Mouse (Mus musculus) hematopoietic multipotent progenitor cell, adult 10-12 weeks (in vitro differentiated cells): ENCODE measurements around the gene Yif1b. TPM values are rescaled to one million over a fixed set of nuclear protein-coding genes. Genes with fewer than 3 reads are reported as not detected.

Source experiments
- polyA plus RNA-seq: library from polyadenylated mRNA; stranded (reverse); fragments of >175 nt; gene quantifications from 2 replicates; pipeline ENCODE4 v1.2.3, GENCODE M21; 2012; ENCODE audit warnings: low replicate concordance

Gene Yif1b
- 80.7 and 105 TPM in 2 replicates for polyA plus RNA-seq

DNA sequence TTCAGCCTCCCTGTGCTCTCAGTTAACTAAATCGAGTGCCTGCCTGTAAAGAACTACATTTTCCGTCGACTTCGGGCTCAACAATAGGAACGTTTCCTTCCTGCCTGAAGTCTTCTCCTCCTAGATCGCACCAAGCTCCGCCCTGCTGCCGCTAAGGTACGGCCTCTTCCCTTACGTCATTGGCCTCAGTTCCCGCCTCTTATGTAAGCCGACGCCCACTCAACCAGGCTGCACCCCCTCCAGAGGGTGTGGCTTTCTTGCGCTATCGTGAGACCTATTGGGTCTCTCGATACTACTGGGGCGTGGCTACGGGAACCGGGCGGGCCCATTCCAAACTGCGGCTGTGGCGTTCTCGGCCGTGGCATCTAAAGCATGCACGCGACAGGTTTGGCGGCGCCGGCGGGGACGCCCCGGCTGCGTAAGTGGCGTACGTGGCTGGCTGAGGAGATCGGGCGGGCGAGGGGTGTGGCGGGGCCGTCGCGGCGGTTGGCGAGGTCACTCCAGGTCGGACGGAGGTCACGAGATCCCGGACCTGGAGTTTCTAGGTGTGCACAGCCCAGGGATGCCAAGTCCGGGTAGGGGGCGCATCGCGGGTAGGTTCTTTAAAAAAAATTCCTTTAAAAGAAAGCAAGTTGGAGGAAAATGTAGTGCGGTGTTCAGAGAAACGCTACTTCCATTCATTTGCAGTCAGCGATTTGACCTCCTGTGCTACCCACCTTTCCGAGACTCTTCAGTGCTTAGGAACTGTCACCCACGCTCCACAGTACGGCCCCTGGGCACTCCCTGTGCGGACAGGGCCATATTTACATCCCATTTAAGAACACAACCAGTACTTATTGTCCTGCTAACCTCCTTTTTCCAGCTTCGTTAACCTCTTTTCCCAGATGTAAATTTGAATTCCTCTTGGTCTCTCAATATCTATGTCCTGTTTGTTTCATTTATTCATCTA lies at the start of gene Yif1b:
Yif1b (plus strand) TSS at position 311 of the 949 bp plus-strand sequence.

DNA sequence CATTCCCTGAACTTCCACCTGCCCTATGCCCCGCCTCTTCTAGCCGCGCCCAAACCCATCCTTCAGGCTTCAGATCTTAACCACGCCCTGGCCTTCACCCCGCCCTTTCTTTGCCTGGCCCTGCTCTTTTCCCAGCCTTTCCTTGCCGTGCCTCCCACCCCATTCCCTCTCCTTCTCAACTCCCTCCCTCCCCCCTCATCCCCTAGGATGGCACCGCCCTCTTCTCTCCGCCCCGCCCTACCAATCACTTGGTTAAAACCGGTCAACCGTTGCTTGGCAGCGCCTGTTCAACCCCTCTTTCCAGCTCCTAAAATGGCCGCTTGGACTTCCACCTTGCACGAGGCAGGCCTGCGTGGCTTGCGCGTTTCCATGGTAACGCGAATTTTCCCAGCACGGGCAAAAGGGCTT lies 24.4 kb upstream of the Yif1b start, which contains the start of gene Catsperg1:
Catsperg1 (minus strand) TSS at position 361 of the 408 bp plus-strand sequence.

DNA sequence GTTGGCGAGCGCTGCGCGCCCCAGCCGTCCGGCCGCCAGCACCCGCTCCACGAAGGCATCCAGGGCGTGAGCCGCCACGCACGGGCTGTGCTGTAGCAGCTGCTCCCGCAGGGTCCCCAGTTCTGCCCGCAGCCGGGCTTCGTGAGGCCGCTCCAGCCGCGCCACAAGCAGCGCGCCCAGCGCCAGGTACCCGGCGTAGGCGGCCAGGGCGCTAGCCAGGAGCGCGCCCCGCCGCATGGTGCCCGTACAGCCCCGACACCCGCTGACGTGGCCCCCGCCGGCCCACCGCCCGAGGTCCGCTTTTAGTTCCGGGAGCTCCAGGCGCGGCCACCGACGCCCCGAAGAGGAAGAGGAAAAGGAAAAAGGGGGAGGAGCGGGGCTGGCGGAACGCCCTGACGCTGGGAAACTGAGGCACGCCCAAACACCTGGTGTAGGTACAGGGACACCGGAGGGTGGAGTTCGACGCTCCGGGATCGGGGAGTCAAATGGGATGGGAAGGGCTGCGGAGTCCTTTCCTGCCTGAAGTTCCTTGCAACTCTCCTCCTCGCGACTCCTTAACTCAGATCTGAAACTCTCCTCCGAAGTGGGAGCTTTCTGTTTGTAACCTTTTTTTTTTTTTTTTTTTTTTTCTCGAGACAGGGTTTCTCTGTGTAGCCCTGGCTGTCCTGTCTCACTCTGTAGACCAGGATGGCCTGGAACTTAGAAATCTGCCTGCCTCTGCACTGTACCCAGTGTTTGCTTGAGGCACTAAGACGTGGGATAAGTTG lies 5.7 kb upstream of the Yif1b start, which contains the start of gene Kcnk6:
Kcnk6 (minus strand) TSS at position 269 of the 767 bp plus-strand sequence.

DNA sequence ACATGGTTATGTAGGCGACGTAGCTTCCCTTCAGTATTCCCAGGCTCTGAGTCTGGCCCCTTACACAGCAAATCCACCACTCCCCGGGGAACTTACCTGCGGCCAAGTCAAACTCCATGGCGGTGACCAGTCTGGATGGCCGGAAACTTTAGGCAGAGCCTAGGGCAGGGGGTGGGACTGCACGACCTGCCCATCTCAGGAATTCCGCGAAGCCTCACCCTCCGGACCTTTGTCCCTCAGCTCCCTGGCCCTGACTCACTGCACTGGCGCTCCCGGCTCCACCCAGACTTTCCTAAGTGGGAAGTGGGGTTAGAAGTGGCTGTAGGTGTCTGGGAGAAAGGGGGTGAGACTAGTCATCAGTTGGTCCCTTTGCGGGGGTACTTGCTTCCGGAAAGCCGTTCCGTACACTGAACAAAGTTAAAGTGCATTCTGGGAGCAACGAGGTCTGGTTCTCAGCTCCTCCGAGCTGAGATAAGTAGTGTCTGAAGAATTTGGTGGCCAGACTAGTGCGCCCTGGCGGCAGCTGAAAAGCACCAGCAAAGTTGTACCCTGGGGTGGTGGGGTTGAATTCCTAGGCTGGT lies 10.2 kb downstream of the Yif1b start, which contains the start of gene 2200002D01Rik:
2200002D01Rik (minus strand) TSS at position 206 of the 581 bp plus-strand sequence.

DNA sequence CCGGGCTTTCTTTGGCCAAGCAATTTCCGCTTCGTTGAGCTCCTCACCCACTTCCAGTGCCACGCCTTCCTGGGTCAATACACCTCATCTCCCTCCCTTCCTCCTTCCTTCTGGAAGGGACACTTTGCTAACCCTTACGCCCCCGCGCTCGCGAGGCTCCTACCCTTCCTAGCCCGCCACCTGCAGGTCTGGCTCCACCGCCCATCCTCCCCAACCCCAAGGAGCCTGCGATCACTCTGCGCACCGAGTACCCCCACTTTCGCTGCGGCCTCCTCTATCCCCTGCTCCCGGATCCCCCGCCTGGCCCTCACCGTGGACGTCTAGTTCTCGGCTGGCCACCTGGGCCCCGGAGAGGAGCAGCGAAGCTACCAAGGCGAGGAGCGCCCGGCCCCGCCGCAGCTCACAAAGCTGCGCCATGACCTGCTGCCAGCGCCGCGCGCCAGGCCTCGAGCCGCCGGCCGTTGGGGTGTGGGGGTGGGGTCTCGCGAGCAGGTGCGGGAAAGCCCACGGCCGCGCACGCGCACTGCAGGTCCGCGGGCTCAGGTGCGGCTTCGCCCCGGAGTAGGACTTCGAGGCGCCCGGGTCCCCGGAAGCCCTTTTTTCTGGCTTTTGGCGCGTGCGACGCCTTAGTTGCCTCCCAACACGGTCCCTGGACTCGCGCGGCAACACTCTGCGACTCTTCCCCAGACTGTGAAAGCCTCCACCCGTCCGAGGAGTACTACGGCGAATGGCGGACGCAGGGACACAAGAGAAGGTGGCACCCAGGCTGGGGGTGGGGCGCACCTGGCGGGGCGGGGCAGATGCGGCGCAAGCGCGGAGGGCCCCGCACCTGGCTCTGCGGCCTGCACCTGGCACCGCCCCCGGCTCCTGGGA lies 43.3 kb downstream of the Yif1b start, which contains the start of gene Spint2:
Spint2 (minus strand) TSS at position 712 of the 873 bp plus-strand sequence.

DNA sequence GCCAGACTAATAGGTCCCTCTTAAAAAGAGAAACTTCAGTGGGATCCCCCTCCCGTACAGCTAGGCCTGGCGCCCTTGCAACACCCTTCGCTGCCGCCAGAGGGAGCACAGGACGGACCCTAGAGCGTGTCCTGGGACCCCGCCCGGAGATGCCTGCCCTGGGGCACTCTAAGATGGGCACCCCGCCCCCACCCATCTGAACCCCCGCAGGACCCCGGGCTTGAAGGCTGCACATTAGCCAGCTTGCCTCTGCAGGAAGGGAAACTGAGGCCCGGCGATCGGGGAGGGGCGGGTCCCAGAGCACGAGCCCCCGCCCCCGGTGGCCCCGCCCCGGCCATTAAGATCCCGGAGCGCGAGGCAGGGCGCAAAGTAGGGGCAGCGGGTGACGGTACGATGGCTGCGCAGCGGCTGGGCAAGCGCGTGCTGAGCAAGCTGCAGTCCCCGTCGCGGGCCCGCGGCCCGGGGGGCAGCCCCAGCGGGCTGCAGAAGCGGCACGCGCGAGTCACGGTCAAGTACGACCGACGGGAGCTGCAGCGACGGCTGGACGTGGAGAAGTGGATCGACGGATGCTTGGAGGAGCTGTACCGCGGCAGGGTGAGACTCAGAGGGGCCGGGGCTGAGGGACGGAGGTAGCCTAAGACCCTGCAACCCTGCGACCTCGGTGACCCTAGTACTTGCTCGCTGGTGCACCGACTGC lies 51.0 kb downstream of the Yif1b start, which contains the start of gene Ppp1r14a:
Ppp1r14a (plus strand) TSS at position 367 of the 697 bp plus-strand sequence.

Other genes starting within 250 kb of the Yif1b start
- gene Ryr1, start 113.2 kb upstream of the Yif1b start, polyA plus RNA-seq: 0.59 and 0.78 TPM in 2 replicates
- 23.8 and 55.8 TPM in 2 replicates for gene Rasgrp4, start 103.5 kb upstream of the Yif1b start, polyA plus RNA-seq
- 42.3 and 45.1 TPM in 2 replicates for gene Fam98c, start 82.1 kb upstream of the Yif1b start, polyA plus RNA-seq
- gene Ggn, start 68.1 kb upstream of the Yif1b start, polyA plus RNA-seq: 0.52 and 1.4 TPM in 2 replicates
- gene Spred3, start 67.9 kb upstream of the Yif1b start, polyA plus RNA-seq: 0.24 and 0.53 TPM in 2 replicates
- 70.1 and 94.2 TPM in 2 replicates for gene Psmd8, start 57.6 kb upstream of the Yif1b start, polyA plus RNA-seq
- 0.35 and 0.64 TPM in 2 replicates for gene Catsperg1, start 24.3 kb upstream of the Yif1b start, polyA plus RNA-seq
- 11.8 and 18.6 TPM in 2 replicates for gene Kcnk6, start 5.8 kb upstream of the Yif1b start, polyA plus RNA-seq
- 2.3 and 6.8 TPM in 2 replicates for gene 2200002D01Rik, start 10.1 kb downstream of the Yif1b start, polyA plus RNA-seq
- gene Spint2, start 43.6 kb downstream of the Yif1b start, polyA plus RNA-seq: 79.8 and 260 TPM in 2 replicates
- 11.8 and 41.5 TPM in 2 replicates for gene Ppp1r14a, start 51.0 kb downstream of the Yif1b start, polyA plus RNA-seq
- 0.45 and 0.54 TPM in 2 replicates for gene Dpf1, start 65.6 kb downstream of the Yif1b start, polyA plus RNA-seq